Mouse (Mus musculus) kidney, postnatal 0 days (tissue): ENCODE data around the gene Prg3. TPM values are rescaled to one million over a fixed set of nuclear protein-coding genes. Genes with fewer than 3 reads are reported as not detected.

Experiments used
- ATAC-seq: fragments of 200-750 bp; cut with Nextera tagmentation; replicated peaks from 2 replicates; pipeline ENCODE4 v1.8.0; 2017; ENCODE audit warnings: low read depth, moderate number of reproducible peaks, moderate TSS enrichment, moderate library complexity; ENCODE audit not compliant: low FRiP score
- DNase-seq: peaks from one replicate; pipeline ENCODE4 v3.0.0-alpha.2; 2016; ENCODE audit warnings: low spot score
- H3K27ac ChIP-seq: fragments of 300-500 bp; sonication (generic); 2 replicates; pipeline ENCODE4 v1.5.1; 2014; ENCODE audit warnings: mild to moderate bottlenecking
- H3K27me3 ChIP-seq: fragments of 300-500 bp; sonication (generic); 2 replicates; pipeline ENCODE4 v1.6.1; 2014; ENCODE audit warnings: low read length, mixed read lengths; ENCODE audit not compliant: insufficient read depth
- H3K36me3 ChIP-seq: fragments of 300-500 bp; sonication (generic); 2 replicates; pipeline ENCODE4 v1.6.1; 2014; ENCODE audit warnings: low read length, mixed read lengths; ENCODE audit not compliant: insufficient read depth
- H3K4me1 ChIP-seq: fragments of 300-500 bp; sonication (generic); replicated peaks from 2 replicates; pipeline ENCODE4 v1.6.1; 2014; ENCODE audit warnings: antibody characterized with exemption, low read length, mixed read lengths; ENCODE audit not compliant: insufficient read depth
- H3K4me2 ChIP-seq: fragments of 300-500 bp; sonication (generic); 2 replicates; pipeline ENCODE4 v1.6.1; 2014; ENCODE audit warnings: mild to moderate bottlenecking, low read length, moderate library complexity, mixed read lengths
- H3K4me3 ChIP-seq: fragments of 300-500 bp; sonication (generic); replicated peaks from 2 replicates; pipeline ENCODE4 v1.5.1; 2014; ENCODE audit warnings: low read depth, low read length
- H3K9ac ChIP-seq: fragments of 300-500 bp; sonication (generic); 2 replicates; pipeline ENCODE4 v1.6.1; 2014; ENCODE audit warnings: low read depth, low read length
- H3K9me3 ChIP-seq: fragments of 300-500 bp; sonication (generic); replicated peaks from 2 replicates; pipeline ENCODE4 v1.6.1; 2016; ENCODE audit warnings: low read length, inconsistent platforms, mixed read lengths
- CTCF ChIP-seq: IDR thresholded peaks from 2 replicates; pipeline ENCODE4 v1.5.1; 2016; ENCODE audit warnings: antibody characterized with exemption, low read depth, mild to moderate bottlenecking, moderate library complexity
- whole genome bisulfite sequencing: fragments of 180-500 bp; shearing (Covaris S2); extraction: QIAGEN DNeasy Blood & Tissue Kit; methylation state at CpG from one replicate; pipeline ENCODE4 v1.1.7; 2014; 5-methylcytosine and 5-hydroxymethylcytosine counted together
- polyA plus RNA-seq: library from polyadenylated mRNA; unstranded; fragments of >200 nt; fragmentation: Nextera tagmentation; extraction: Ambion mirVana; gene quantifications from 2 replicates; pipeline ENCODE4 v1.2.1, GENCODE M21; 2015

Gene Prg3
- polyA plus RNA-seq, 1 experiment from 2014 or later, result not detected

DNA sequence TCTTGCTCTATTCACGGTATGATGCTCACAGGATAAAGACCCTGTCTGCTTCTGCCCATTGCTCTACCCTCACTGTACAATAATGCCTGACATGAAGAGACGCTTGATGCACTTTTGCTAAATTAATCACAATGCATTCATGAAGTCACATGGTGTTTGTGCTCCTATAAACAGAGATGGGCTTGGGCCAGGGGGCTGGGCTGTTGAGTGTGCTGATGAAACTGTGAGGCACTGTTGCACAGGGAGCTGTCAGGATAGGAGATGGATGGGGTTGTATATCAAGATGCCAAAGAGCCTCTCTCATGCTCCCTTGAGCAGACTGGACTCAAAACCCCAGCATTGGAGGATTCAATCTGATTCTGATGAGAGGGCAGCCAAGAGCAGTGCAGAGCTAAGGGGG, 45.1 kb downstream of the Prg3 start:
- no peak for DNase-seq

DNA sequence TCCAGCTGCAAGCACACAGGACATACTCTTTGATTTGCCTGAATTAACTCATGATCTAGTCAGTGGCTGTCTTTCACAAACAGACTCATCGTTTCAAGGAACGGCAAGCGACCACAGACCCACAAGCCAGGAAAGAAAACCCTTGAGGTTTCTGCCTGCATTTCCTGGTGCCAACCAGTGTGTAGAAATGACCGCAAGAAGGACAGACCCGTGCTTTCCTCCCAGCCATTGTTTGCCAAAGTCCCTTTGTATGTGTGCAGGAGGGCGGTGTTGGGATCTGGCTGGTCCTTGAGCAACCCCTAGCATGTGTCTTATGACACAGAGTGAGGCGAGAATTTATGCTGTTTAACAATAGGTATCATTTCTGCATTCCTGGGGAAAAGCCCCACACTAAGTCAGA, 46.2 kb downstream of the Prg3 start:
- no peak for TF ChIP-seq CTCF
- no peak overlapping the region for H3K9ac ChIP-seq
- no peaks in the 10 kb centered on the region for H3K9me3 ChIP-seq
- H3K4me1 ChIP-seq, result peaks cover 11% of the 10 kb centered on the region
- H3K36me3 ChIP-seq, result no peaks in the 10 kb centered on the region
- no peak overlapping the region for H3K4me2 ChIP-seq
- no peaks in the 10 kb centered on the region for H3K27me3 ChIP-seq
- 85% methylated on average over 7 of the region's 7 CpGs for WGBS
- no peak for ATAC-seq
- H3K4me3 ChIP-seq, result no peak overlapping the region
- no peak for DNase-seq
- H3K27ac ChIP-seq, result no peak overlapping the region

More for the DNA sequence above, 45.1 kb downstream of the Prg3 start:
- Histone ChIP-seq H3K4me2 (no peak overlapping the region), H3K27me3 (no peaks in the 10 kb centered on the region), H3K4me3 (no peak overlapping the region), H3K9me3 (no peaks in the 10 kb centered on the region), H3K9ac (no peak overlapping the region), H3K27ac (no peak overlapping the region), H3K36me3 (no peaks in the 10 kb centered on the region), H3K4me1 (peaks cover 6% of the 10 kb centered on the region)
- 81% methylated on average over 2 of the region's 2 CpGs for WGBS
- TF ChIP-seq CTCF, result no peak
- ATAC-seq, result no peak

DNA sequence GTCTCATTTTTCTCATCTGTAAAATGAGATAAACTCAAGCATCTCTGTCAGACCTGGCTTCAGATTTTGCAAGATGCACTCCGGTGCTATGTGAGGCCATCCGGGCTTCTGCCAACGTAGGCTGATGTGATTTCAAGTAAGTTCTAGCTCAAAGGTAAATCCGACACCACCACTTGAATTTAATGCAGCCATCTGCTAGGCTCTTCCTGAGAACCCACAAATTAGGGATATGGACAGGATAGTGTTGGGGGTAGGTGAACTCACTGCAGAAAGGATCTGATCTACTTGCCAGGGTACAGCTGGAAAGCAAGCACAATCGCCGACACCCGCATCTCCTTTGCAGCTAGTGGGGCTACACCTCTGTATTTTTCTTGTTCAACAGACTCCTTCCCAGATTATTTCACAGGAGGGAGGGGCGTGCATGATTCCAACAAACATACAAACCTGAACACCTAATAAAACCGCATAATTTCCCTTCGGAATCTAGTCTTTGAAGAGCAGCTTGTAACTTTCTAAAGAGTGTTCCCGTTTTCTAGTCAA, 48.6 kb downstream of the Prg3 start:
- Histone ChIP-seq H3K9me3 (no peaks in the 10 kb centered on the region), H3K27me3 (no peaks in the 10 kb centered on the region), H3K4me1 (peaks cover 11% of the 10 kb centered on the region), H3K36me3 (peaks cover 22% of the 10 kb centered on the region), H3K27ac (peak overlapping the region; percentile 40; the same call in 1 of the 2 replicates), H3K4me2 (peak overlapping the region; percentile 74), H3K4me3 (peak overlapping the region; percentile 76), H3K9ac (peak overlapping the region; percentile 93)
- 5% methylated on average over 11 of the region's 11 CpGs for WGBS
- TF ChIP-seq CTCF, result no peak
- DNase-seq (peak; percentile 14), ATAC-seq (peak; percentile 12)

DNA sequence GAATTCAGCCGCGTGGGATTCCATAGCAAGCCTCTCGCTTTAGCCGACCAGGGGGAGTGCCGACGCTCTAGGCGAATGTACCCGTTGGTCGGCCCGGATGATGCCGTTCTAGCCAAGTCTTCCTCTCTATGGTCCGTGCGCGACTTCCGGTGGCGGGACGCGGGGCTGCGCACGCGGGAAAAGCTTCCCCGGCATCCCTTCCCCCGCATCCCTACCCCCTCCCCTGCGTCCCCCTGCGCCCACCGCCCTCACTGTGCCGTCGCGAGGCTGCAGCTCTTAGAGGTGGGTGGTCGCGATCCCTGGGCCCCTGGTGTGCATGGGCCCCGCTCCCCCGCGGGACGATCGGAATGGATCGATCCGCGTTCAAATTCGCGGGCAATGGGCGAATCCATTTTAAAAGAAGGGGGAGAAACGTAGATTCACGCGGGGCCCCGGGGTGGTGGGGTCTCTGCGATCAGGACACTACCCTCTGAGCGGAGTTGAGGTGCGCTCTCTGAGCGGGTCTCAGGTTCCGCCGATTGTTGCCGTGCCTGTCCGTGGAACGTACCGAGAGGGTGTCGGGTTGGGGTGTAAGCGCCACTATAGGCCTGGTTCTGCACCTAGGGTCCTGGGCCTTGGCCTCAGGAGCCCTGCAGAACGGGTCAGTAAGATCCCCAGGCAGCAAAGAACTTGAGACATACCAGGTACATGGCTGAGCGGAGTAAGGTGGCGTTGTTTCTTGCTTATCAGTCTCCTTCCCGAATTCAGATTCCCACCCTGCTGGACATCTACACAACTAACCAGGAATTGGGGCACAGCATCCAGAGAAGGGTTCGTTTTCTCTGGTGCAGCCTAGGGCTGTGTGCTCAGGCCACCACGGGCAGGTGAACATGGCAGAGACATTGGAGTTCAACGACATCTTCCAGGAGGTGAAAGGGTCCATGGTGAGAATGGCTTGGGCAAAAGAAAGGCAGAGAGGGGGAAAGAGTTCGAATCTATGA, 49.3 kb downstream of the Prg3 start, which contains the start of the genes Ssrp1 and P2rx3:
Gene Ssrp1 (plus strand): TSS at position 188 of the 980 bp plus-strand sequence.
Gene P2rx3 (minus strand): TSS at position 416 of the 980 bp plus-strand sequence.
- H3K9ac ChIP-seq, result peak within 1 kb of the TSS; percentile 93
- H3K27ac ChIP-seq, result peak within 1 kb of the TSS; percentile 89
- H3K4me3 ChIP-seq, result peak within 1 kb of the TSS; percentile 76
- 1% methylated on average over 66 of the region's 66 CpGs for WGBS
- peaks cover 30% of the 10 kb centered on the region for H3K36me3 ChIP-seq
- TF ChIP-seq CTCF, result no peak; the same call in 1 of the 2 replicates
- ATAC-seq (peak; percentile 97), DNase-seq (peak; percentile 96)
- H3K27me3 ChIP-seq, result no peaks in the 10 kb centered on the region
- peaks cover 11% of the 10 kb centered on the region for H3K4me1 ChIP-seq
- H3K4me2 ChIP-seq, result peak within 1 kb of the TSS; percentile 74
- H3K9me3 ChIP-seq, result no peaks in the 10 kb centered on the region

DNA sequence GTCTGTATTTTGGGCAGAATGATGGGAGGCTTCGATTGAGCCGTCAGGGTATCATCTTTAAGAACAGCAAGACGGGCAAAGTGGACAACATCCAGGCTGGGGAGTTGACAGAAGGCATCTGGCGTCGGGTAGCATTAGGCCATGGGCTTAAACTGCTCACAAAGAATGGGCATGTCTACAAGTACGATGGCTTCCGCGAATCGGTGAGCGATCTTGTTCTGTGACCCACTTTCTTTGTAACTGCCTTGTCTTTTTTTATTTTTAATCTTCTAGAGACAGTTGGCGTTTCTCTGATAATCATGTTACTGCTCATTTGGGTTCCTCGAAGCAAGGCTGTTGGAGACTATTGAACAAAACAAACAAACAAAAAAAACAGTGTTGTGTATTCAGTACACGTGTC, 50.3 kb downstream of the Prg3 start:
- peaks cover 11% of the 10 kb centered on the region for H3K4me1 ChIP-seq
- no peaks in the 10 kb centered on the region for H3K9me3 ChIP-seq
- peak overlapping the region; percentile 76 for H3K4me3 ChIP-seq
- WGBS, result 70% methylated on average over 13 of the region's 13 CpGs
- peak overlapping the region; percentile 93 for H3K9ac ChIP-seq
- H3K4me2 ChIP-seq, result peak overlapping the region; percentile 74
- TF ChIP-seq CTCF, result no peak
- ATAC-seq (no peak), DNase-seq (no peak)
- H3K27me3 ChIP-seq, result no peaks in the 10 kb centered on the region
- no peak overlapping the region for H3K27ac ChIP-seq
- peaks cover 39% of the 10 kb centered on the region for H3K36me3 ChIP-seq

Other genes starting within 250 kb of the Prg3 start
- 8.7 and 9.3 TPM in 2 replicates for gene Gm19426, start 244.6 kb upstream of the Prg3 start, polyA plus RNA-seq
- 140 and 156 TPM in 2 replicates for gene Serping1, start 212.8 kb upstream of the Prg3 start, polyA plus RNA-seq
- gene Ube2l6, start 189.4 kb upstream of the Prg3 start, polyA plus RNA-seq, result 30.5 and 33.9 TPM in 2 replicates
- 0.36 and 0.37 TPM in 2 replicates for gene Smtnl1, start 165.6 kb upstream of the Prg3 start, polyA plus RNA-seq
- 63.6 and 71.1 TPM in 2 replicates for gene Timm10, start 161.2 kb upstream of the Prg3 start, polyA plus RNA-seq
- gene Slc43a1, start 149.4 kb upstream of the Prg3 start, polyA plus RNA-seq, result 8.3 and 8.5 TPM in 2 replicates
- 1.1 and 1.3 TPM in 2 replicates for gene Rtn4rl2, start 101.5 kb upstream of the Prg3 start, polyA plus RNA-seq
- gene Slc43a3, start 51.6 kb upstream of the Prg3 start, polyA plus RNA-seq, result 36.7 and 41.4 TPM in 2 replicates
- not detected in 2 replicates for gene Prg2, start 7.8 kb upstream of the Prg3 start, polyA plus RNA-seq
- 167 and 194 TPM in 2 replicates for gene Ssrp1, start 49.0 kb downstream of the Prg3 start, polyA plus RNA-seq
- gene P2rx3, start 49.2 kb downstream of the Prg3 start, polyA plus RNA-seq, result 0.14 and 0.40 TPM in 2 replicates
- 21.8 and 27.9 TPM in 2 replicates for gene Tnks1bp1, start 59.8 kb downstream of the Prg3 start, polyA plus RNA-seq
- gene Aplnr, start 148.0 kb downstream of the Prg3 start, polyA plus RNA-seq, result 77.7 and 81.3 TPM in 2 replicates
- gene Lrrc55, start 209.0 kb downstream of the Prg3 start, polyA plus RNA-seq, result 0.47 and 0.84 TPM in 2 replicates